Mouse (Mus musculus): ENCODE data around the gene Ppil3.

The Ppil3 gene

DNA sequence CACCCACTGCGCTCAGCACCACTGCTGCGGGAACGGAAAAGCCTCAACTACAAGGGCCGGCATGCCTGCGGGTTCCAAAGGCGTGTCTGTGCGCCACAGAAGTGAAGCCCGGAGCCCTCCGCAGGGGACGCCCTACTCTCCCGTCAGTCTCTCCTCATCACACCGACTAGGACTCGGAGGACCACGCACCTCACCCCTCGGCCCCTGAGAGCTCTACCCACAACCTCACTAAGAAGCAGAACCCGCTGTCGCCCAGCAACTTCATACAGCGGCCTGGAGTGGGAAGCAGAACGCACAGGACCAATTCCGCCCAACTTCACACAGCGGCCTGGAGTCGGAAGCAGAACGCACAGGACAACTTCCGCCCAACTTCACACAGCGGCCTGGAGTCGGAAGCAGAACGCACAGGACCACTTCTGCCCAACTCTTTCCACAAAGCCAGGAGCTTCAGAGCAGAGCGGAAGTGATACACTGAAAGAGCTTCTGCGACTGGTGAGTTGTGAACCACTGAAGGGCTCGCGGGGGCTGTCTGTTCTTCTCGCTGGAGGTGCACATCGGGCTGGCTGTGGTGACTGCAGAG, at the start of gene Ppil3, which contains the start of gene Nif3l1:
Ppil3 (minus strand) TSS at position 344 of the 580 bp plus-strand sequence.
Nif3l1 (plus strand) TSS at position 9 of the 580 bp plus-strand sequence.
- peak; percentile 59 to 67 for DNase-seq

- DNase-seq, result no peak
Measured at GRCm38 (mm10) chr1:58482647-58483046, 37.4 kb upstream of the Ppil3 start.

DNA sequence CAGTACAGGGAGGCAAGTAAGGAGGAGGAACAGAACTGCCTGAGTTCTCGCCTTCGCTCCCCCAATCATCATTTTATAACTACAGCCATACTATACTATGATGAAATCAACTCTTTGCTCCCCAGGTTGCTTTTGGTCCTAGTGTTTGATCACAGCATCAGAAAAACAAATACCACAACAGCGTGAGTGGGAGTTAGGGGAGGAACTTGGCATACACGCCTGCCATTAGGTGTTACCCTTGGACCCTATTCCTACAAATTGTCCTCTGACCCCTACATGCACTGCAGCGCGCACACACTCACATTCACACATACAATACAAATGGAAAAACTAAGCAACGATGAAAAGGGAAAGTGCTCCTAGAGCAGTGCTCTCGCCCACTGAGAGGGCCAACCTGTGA, 30.4 kb upstream of the Ppil3 start:
- DNase-seq, result no peak

- no peak for DNase-seq
Measured at GRCm38 (mm10) chr1:58465561-58465960, 20.3 kb upstream of the Ppil3 start.

- DNase-seq, result no peak
Measured at GRCm38 (mm10) chr1:58465042-58465441, 19.8 kb upstream of the Ppil3 start.

DNA sequence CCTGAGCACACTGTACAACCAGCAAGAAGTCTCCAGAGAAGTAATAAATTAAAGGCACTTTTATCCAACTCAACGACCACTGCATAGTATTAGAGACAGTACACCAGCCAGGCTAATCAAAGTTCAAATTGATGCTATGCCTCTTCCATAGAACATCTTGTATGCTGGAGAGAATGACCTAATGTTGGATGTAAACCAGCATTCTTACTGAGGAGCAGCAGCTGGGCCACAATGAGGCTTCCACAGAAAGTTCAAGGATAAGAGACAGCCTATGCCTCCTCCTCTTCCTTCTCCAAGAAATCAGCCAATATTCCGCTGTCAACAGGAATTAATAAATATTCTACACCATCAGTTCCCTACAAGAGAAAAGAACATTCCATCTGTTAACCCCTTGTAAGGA, 18.6 kb upstream of the Ppil3 start:
- no peak for DNase-seq

DNA sequence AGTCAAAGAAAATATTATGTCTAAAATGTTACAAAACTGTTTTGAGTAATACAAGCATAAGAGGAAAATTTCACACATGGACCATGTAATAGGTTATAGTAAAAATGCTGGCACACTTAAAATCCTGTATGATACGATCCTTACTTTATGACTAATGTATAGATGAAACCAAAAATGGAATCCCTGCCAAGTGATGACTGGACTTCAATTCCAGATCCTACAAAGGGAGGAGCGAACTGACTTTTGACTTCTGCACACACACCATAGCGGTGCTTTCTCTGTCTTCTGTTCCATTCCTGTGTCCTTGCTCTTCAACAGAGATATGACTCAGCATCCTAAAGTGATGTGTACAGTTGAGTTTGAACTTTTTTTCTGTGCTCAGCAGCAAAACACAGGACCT, 15.3 kb upstream of the Ppil3 start:
- no peak for DNase-seq

GRCm38 (mm10) chr1:58458867-58459266, 13.6 kb upstream of the Ppil3 start:
- DNase-seq, result no peak

DNA sequence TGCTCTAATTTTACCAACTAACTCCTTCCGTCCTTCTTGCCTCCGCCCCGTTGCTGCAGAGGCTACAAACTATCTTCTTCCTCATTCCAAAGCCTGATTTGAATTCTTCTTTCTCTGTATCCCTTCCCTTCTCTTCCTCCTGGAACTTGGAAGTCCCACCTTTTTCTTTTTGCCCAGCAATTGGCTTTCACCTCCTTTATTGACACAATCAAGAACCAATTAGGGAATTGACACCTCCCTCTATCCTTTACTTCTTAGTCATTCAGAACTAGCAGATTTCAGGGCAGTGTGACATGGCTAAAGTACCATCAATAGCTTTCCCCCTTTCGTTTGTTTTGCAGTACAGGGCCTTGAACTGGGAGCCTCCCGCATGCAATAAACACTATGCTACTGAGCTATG, 12.9 kb upstream of the Ppil3 start:
- no peak for DNase-seq

DNA sequence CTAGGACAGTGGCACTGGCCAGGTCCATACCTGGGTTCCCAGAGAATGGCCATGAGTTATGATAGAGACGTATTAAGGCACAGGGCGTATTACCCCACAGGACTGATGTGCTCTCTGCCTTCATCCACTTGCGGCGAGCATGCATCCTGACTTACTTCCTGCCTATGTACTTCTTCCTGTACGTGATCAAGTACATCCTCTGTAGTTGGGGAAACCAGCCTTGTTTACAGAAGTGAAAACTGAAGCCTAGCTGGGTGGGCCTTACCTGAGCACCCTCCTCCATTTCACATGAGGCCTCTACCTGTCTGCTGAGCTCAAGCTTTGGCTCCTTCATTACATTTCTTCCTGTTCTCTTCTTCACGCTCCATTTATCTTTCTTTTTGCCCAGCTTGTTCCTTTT, 9.0 kb upstream of the Ppil3 start:
- DNase-seq, result peak in 1 of 2 experiments; percentile 9

DNA sequence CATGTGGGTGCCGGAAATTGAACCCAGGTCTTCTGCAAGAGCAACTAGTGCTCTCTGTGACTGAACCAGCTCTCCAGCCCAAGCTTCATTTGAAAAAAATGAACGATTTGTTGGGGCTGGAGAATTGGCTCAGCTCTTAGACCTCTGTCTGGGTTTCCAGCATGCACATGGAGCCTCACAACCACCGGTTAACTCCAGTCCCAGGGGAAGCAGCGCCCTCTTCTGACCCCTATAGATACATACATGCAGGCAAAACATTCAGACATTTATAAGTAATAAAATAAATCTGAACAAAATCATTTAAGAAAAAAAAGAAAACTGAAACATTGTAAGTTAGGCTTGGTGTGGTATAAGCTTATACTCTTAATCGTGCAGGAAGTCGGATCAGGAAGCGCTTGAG, 3.1 kb upstream of the Ppil3 start:
- no peak for DNase-seq

DNA sequence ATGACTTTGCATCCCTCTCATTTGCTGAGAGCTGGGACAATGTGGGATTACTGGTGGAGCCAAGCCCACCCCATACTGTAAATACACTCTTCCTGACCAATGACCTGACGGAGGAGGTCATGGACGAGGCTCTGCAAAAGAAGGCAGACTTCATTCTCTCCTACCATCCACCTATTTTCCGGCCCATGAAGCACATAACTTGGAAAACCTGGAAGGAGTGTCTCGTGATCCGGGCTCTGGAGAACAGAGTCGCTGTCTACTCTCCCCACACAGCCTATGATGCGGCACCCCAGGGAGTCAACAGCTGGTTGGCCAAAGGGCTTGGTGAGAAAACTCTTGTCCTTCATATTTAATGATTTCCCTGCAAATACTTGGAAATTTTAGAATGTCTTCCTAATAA, 2.5 kb upstream of the Ppil3 start:
- no peak for DNase-seq

DNA sequence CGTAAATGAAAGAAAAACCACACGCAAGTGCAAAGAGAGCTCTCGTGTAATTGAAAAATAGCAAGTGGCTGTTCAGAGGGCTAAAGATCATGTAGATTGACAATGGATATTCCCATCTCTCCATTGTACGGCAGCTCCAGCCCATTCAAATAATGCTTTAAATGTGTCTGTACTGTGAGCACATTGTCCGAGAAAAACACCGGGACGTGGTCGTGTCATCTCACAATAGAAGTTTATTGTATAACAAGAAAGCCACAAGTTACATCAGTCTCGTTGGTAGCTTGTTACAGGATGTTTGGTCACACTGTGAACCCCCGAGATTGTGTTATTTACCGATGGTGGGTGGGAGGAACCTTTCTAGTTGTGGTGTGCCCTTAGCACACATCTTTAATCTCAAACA, 575 bp upstream of the Ppil3 start:
- DNase-seq, result no peak

DNA sequence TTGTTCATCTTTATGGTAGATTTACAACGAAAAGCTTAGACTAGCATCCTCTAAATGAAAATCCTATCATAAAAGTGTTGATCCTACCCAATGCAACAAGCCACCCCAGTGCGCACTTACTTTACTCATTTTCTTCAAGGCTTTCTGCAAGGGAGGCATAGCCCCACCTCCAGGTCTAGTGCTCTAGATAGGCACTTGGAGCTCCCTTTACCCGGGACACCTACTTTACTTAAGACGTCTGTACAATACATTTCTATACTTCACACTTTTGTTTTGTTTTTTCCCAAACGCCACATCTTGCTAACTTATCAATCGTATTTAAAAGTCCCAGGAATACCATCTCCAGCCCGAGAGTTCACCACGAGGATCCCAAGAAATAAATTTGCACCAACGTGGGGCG, 595 bp downstream of the Ppil3 start:
- peak in 1 of 2 experiments; percentile 12 for DNase-seq

- DNase-seq, result no peak
Measured at GRCm38 (mm10) chr1:58424551-58424950, 20.7 kb downstream of the Ppil3 start.

- DNase-seq, result peak; percentile 93 to 99
Measured at GRCm38 (mm10) chr1:58423371-58424248, 21.7 kb downstream of the Ppil3 start, which contains the start of gene Clk1. Gene Clk1, minus strand, starts transcription at chr1:58424066.

DNA sequence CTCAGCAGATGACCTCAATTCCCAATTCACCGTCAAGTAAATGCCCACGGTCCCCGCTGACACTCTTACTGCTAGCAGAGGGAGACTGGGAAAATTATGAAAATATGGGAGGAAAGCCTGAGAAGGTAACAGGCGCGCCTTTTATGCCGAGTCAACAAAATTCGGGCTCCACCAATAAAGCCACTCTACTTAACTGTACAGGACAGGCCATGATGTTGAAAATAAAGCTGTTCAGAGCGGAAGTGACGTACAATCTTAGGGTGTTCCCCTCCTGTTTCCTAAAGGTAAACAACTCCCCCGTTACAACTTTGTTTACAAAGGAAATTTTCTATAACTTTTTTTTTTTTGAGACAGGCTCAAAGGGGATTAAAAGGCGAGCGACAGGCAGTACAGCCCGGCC, 22.4 kb downstream of the Ppil3 start:
- DNase-seq, result peak in 1 of 2 experiments; percentile 26

DNA sequence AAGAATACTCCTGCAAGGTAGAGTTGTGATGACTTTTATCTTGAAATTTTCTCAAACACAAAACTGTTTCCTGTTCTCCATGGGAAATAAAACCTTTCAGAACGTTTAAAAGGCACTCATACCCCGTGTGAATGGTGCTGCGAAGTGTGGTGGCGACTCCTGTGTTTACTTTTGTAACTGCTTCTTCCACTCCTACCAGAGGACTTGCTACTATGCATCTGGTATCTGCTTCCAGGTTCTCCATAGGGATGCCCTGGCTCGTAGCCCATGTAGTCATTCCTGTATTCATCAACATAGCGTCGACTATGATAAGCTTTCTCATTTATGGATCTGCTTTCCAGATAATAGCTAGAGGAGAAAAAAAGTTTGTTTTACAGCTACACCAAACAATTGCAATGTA, 24.3 kb downstream of the Ppil3 start:
- DNase-seq, result no peak

DNA sequence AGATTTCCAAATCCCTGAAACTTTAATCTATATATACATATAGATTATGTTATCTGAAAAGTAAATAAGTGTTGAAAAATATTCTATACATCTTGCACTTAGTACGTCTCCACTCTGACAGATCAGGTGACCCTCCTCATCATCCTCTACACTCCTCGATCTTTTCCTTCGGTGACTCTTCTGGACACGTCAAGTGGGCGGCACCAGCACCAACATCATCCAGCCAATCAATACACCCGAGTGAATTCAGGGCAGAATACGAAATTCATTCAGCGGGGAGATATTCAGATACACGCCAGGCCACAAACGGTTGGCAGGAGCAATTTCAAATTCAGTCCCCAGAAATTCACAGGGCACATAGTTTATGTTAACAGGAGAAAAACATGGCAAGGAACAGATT, 25.3 kb downstream of the Ppil3 start:
- no peak for DNase-seq

- DNase-seq, result no peak
Measured at GRCm38 (mm10) chr1:58416048-58416447, 29.2 kb downstream of the Ppil3 start.

GRCm38 (mm10) chr1:58415442-58415841, 29.8 kb downstream of the Ppil3 start:
- DNase-seq, result no peak

DNA sequence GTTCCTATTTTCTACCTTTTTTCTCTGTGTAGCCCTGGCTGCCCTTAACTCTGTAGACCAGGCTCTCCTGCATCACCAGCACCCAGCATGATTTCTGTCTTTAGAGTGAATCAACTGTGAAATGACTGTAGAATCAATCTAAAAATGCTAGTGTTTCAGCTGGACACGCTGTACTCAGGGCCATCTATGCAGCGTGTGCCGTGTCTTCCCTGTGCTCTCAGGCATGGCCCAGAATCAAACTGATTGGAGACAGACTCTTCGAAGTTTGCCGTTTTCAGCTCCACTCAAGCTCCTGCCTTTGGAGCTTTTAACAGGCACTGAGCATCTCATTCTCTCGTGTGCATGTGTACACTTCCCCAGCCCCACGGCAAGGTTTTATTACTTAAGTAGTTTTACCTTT, 34.5 kb downstream of the Ppil3 start:
- DNase-seq, result no peak

DNA sequence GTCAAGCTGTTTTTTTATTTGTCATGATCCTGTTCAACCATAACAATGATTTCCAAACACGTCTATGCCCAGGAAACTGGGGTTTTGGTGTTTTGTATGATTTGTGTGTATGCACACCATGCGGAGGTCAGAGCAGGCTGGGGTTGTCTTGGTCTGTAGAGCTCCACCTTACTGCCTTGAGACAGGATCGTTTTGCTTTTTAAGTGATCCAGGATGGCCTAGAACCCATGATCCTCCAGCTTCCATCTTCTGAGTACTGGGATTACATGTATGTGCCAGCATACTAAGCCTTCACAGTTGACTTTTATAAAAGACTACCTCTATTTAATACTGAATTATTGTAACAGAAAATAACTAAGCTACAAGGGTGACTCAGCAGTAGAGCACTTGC, 35.1 kb downstream of the Ppil3 start:
- no peak for DNase-seq

DNA sequence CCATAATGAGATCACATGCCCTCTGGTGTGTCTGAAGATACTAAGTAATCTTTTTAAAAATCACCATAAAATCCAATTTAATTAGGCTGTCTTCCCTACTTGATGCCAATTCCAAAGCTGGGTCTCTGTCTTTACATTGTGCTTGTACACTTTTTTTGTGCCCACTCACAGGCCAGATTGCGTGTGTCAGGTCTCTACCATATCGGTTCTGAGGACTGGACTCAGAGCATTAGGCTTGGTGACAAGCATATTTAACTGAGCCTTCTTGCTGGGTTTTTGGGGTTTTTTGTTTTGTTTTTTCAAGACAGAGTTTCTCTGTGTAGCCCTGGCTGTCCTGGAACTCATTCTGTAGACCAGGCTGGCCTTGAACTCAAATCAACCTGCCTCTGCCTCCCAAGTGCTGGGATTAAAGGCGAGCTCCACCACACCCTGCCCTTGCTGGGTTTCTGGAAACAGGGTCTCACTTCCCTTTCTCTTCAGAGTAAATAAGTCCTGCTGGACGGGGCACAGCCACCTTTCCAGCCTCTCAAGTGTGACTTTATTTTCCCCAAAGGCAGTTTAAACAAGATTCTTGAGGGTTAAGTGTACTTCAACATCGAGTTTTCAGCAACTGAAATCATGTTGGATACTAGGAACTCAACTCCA, 35.6 kb downstream of the Ppil3 start:
- DNase-seq, result no peak
